Mouse (Mus musculus): ENCODE measurements at regions not wholly inside any gene's neighbourhood (a gene's known extent, or its start where the extent isn't known, plus 50 kb on each side); places are given as distances from the start of the nearest gene placed in this dataset.

GRCm38 (mm10) chr11:19253605-19254004, 234.8 kb upstream of the Meis1 start:
- no peak for DNase-seq (ENCODE audit: low read depth, low spot score)
- H3K27me3 ChIP-seq (ENCODE audit: control insufficient read depth, insufficient read depth, low read length, poor library complexity, severe bottlenecking), result no peaks in the 10 kb centered on the region
- H3K36me3 ChIP-seq (ENCODE audit: control insufficient read depth, insufficient read depth, low read length, poor library complexity, severe bottlenecking), result no peaks in the 10 kb centered on the region

GRCm38 (mm10) chr11:19254183-19254582, 235.4 kb upstream of the Meis1 start:
- H3K27me3 ChIP-seq (ENCODE audit: control insufficient read depth, insufficient read depth, low read length, poor library complexity, severe bottlenecking), result no peaks in the 10 kb centered on the region
- H3K36me3 ChIP-seq (ENCODE audit: control insufficient read depth, insufficient read depth, low read length, poor library complexity, severe bottlenecking), result no peaks in the 10 kb centered on the region
- DNase-seq (ENCODE audit: low read depth, low spot score), result no peak

DNA sequence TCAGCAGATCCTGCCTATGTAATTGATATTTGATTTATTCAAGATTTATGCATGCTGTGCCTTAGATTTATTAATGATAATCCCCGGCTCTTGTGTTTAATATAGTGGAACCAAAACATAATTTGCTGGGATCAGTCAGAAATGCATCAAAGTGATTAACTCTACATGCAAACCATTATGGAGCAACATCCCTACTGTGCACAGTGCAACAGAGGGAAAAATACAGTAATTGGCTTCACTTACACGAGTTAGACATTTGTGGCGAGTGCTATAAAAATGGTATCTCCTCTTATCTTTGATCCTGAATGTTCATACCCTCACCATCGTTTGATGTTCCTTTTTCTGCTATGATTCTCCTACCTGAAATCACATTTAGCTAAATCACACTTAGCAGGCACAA, 238.8 kb upstream of the Meis1 start:
- H3K36me3 ChIP-seq (ENCODE audit: control insufficient read depth, insufficient read depth, low read length, poor library complexity, severe bottlenecking), result no peaks in the 10 kb centered on the region
- no peak for DNase-seq (ENCODE audit: low read depth, low spot score)

DNA sequence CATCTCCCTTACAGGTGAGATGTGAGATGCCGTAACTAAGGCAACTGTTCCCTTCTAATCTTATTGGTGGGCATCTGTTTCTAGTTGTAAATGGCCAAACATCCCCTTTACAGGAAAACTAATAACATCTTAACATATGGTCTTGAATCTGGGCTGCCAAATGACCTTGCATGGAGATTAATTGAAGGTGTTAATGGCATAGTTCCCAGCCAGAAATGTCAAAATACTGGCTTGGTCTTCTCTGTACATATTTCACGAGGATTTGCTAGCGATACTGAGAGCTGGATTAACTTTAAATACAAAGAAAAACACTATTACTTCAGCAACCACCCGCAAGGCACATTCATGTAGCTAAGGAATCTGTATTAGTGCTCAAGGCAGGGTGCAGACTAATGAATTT, 244.0 kb upstream of the Meis1 start:
- Histone ChIP-seq H3K27me3 (ENCODE audit: control insufficient read depth, insufficient read depth, low read length, poor library complexity, severe bottlenecking) (no peaks in the 10 kb centered on the region), H3K36me3 (ENCODE audit: control insufficient read depth, insufficient read depth, low read length, poor library complexity, severe bottlenecking) (no peaks in the 10 kb centered on the region)
- no peak for DNase-seq (ENCODE audit: low read depth, low spot score)

More for the DNA sequence above, 238.8 kb upstream of the Meis1 start:
- H3K27me3 ChIP-seq (ENCODE audit: control insufficient read depth, insufficient read depth, low read length, poor library complexity, severe bottlenecking), result no peaks in the 10 kb centered on the region

GRCm38 (mm10) chr11:19264798-19265671, 246.2 kb upstream of the Meis1 start:
- Histone ChIP-seq H3K36me3 (ENCODE audit: control insufficient read depth, insufficient read depth, low read length, poor library complexity, severe bottlenecking) (no peaks in the 10 kb centered on the region), H3K27me3 (ENCODE audit: control insufficient read depth, insufficient read depth, low read length, poor library complexity, severe bottlenecking) (no peaks in the 10 kb centered on the region)
- DNase-seq (ENCODE audit: low read depth, low spot score), result no peak

GRCm38 (mm10) chr11:19265672-19265972, 246.8 kb upstream of the Meis1 start:
- DNase-seq (ENCODE audit: low read depth, low spot score), result no peak
- no peaks in the 10 kb centered on the region for H3K27me3 ChIP-seq (ENCODE audit: control insufficient read depth, insufficient read depth, low read length, poor library complexity, severe bottlenecking)

DNA sequence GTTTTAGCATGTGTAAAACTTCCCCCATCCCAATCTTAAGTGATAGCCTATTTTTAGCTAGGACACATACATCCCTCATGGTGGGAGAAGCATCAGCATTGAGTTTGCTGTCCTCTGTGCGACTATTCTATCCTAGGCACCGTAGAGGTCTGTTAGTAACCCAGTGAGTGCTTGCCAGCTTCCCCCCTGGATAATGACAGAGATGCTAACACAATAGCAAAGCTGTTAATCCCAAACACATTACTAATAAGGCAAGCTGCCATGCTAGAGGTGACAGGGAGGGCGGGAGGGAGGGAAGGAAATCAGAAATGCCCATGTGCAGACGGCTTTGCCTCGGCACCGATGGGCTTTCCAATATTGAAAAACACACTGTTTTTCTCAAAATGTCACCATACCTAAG, 272.2 kb upstream of the Meis1 start:
- no peaks in the 10 kb centered on the region for H3K27me3 ChIP-seq (ENCODE audit: control insufficient read depth, insufficient read depth, low read length, poor library complexity, severe bottlenecking)
- no peaks in the 10 kb centered on the region for H3K36me3 ChIP-seq (ENCODE audit: control insufficient read depth, insufficient read depth, low read length, poor library complexity, severe bottlenecking)
- no peak for DNase-seq (ENCODE audit: low read depth, low spot score)

More at GRCm38 (mm10) chr11:19265672-19265972, 246.8 kb upstream of the Meis1 start:
- H3K36me3 ChIP-seq (ENCODE audit: control insufficient read depth, insufficient read depth, low read length, poor library complexity, severe bottlenecking), result no peaks in the 10 kb centered on the region

DNA sequence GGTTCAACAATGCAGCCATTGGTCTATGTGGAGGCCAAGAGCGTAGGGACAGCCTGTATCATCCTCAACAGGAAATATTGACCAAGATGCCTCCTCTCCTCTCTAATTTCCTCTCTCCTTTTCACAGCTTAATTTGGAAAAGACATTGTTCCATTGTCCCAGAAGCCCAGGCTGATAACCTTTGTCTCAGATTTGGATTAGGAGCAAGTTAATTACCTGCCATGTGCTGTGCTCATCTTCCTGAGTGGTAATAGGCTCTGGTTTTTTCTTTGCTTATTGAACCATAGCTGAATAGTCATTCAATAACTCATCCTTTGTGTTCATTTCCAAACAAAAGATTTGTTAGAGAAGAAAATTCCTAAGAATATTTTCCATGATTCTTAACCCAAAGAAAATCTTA, 280.6 kb upstream of the Meis1 start:
- no peak for DNase-seq (ENCODE audit: low read depth, low spot score)
- Histone ChIP-seq H3K27me3 (ENCODE audit: control insufficient read depth, insufficient read depth, low read length, poor library complexity, severe bottlenecking) (no peaks in the 10 kb centered on the region), H3K36me3 (ENCODE audit: control insufficient read depth, insufficient read depth, low read length, poor library complexity, severe bottlenecking) (no peaks in the 10 kb centered on the region)

DNA sequence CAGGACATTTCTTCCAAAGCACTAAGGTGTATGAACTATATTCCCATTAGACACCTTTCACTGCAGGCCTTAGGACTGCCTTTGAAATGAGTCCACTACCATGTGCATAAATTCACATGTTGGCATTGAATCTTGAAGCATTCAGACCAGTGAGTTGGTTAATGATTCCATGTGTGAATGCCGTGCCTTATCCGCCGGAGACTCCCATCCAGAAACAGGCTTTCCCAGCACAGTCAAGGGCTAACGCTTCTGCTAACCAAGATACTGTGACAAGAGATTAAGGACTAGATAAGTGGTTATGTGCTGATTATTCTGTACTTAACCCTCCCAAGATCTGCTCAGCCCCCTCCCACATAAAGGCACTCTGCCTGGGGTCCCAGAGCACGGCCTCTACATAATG, 287.9 kb upstream of the Meis1 start:
- Histone ChIP-seq H3K36me3 (ENCODE audit: control insufficient read depth, insufficient read depth, low read length, poor library complexity, severe bottlenecking) (no peaks in the 10 kb centered on the region), H3K27me3 (ENCODE audit: control insufficient read depth, insufficient read depth, low read length, poor library complexity, severe bottlenecking) (no peaks in the 10 kb centered on the region)
- DNase-seq (ENCODE audit: low read depth, low spot score), result no peak

DNA sequence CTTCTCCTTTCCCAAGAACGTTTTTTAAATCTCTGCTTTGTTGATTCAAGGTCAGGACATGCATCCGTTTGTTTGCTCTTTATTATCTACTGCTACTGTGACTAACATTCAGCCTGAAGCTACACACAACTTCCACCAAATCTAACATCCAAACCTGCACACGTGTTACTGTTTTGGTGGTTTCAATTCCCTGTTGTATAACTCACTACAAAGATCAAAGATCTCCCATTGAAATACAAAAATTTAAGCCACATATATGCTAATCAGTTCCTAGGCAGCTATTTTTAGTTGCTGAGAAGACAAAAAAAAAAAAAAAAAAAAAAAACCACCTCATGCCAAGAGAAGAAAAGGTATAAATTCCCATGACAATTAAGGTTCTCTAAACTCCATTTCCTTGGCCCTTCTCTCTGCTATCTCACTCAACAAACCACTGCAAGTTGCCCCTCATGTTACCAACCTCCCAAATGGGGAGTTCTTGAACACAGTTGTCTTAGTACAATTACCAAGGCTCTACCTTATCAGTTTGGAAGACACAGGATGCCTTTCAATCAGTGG, 312.0 kb upstream of the Meis1 start:
- DNase-seq (ENCODE audit: low read depth, low spot score), result no peak
- Histone ChIP-seq H3K27me3 (ENCODE audit: control insufficient read depth, insufficient read depth, low read length, poor library complexity, severe bottlenecking) (no peaks in the 10 kb centered on the region), H3K36me3 (ENCODE audit: control insufficient read depth, insufficient read depth, low read length, poor library complexity, severe bottlenecking) (no peaks in the 10 kb centered on the region)

- DNase-seq (ENCODE audit: low read depth, low spot score), result no peak
- Histone ChIP-seq H3K27me3 (ENCODE audit: control insufficient read depth, insufficient read depth, low read length, poor library complexity, severe bottlenecking) (no peaks in the 10 kb centered on the region), H3K36me3 (ENCODE audit: control insufficient read depth, insufficient read depth, low read length, poor library complexity, severe bottlenecking) (no peaks in the 10 kb centered on the region)
Observed at GRCm38 (mm10) chr11:19332274-19332673, 313.5 kb upstream of the Meis1 start.

- DNase-seq (ENCODE audit: low read depth, low spot score), result no peak
- H3K27me3 ChIP-seq (ENCODE audit: control insufficient read depth, insufficient read depth, low read length, poor library complexity, severe bottlenecking), result no peaks in the 10 kb centered on the region
- no peaks in the 10 kb centered on the region for H3K36me3 ChIP-seq (ENCODE audit: control insufficient read depth, insufficient read depth, low read length, poor library complexity, severe bottlenecking)
Observed at GRCm38 (mm10) chr11:19332727-19333126, 313.9 kb upstream of the Meis1 start.

DNA sequence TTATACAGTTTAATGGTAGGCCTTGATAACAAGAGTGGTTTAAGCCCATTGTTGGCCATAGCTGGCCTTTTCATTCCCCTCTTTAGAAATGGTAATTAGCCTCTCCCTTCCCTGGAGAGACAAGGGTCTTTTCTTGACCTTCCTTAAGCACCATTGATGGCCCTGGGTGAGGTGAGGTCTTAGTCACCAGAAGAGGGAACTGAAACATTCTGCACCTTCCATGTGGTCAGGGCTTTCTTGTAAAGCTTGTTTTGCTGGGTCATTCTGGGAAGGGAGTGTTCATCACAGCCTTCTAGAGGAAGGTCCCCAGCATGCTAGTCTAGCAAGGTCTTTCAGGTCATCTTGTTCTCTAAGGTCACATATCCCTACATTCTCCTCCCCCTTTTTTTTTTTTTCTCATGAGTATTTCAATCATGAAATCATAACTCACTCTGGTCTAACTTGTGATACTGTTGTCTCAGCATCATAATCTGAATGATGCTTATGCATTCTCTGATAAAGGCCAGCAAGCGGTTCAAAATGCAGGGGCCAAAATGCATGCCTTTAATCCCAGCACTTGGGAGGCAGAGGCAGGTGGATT, 315.2 kb upstream of the Meis1 start:
- Histone ChIP-seq H3K27me3 (ENCODE audit: control insufficient read depth, insufficient read depth, low read length, poor library complexity, severe bottlenecking) (no peaks in the 10 kb centered on the region), H3K36me3 (ENCODE audit: control insufficient read depth, insufficient read depth, low read length, poor library complexity, severe bottlenecking) (no peaks in the 10 kb centered on the region)
- no peak for DNase-seq (ENCODE audit: low read depth, low spot score)

DNA sequence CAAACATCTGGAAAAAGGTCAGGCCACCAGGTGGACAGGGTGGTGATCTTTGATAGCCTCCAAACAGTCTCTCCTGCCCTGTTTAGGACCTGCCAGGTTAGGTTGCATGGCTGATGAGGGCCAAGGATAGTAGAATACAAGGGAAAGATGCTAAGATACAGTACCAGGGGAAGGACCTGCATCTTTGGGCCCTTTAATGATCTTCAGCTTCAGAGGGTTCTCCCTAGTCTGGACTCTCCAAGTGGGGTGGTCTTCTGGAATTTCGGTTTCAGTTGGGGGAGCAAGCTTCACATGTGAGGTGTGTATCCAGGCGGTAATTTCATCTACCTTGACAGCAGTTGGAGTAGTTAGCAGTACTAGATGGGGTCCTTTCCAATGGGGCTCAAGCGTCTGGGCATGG, 316.6 kb upstream of the Meis1 start:
- Histone ChIP-seq H3K36me3 (ENCODE audit: control insufficient read depth, insufficient read depth, low read length, poor library complexity, severe bottlenecking) (no peaks in the 10 kb centered on the region), H3K27me3 (ENCODE audit: control insufficient read depth, insufficient read depth, low read length, poor library complexity, severe bottlenecking) (no peaks in the 10 kb centered on the region)
- no peak for DNase-seq (ENCODE audit: low read depth, low spot score)

DNA sequence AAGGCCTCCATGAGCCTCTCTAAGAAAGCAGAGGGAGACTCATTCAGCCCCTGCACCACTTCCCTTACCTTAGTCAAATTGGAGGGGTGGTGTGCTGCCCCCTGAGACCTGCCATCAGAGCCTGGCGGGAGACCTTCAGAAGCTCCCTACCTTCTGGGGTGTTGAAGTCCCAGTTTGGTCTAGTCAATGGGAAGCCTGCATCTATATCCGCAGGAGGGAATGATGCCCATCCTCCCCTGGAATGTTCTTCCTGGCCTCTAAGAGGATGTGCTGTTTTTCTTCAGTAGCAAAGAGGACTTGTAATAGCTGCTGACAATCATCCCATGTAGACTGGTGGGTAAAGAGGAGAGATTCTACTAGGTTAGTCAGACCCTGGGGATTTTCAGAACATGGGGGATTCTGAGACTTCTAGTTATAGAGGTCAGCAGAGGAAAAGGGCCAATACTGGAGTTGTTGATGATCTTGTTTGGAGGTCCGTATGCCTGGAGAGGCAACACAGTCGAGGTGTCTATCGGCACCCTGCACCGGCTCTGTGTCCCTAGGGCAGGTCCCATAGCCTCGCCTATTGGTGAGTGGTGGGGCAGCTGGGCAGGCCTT, 321.0 kb upstream of the Meis1 start:
- no peak for DNase-seq (ENCODE audit: low read depth, low spot score)
- H3K36me3 ChIP-seq (ENCODE audit: control insufficient read depth, insufficient read depth, low read length, poor library complexity, severe bottlenecking), result no peaks in the 10 kb centered on the region

More for the DNA sequence above, 321.0 kb upstream of the Meis1 start:
- no peaks in the 10 kb centered on the region for H3K27me3 ChIP-seq (ENCODE audit: control insufficient read depth, insufficient read depth, low read length, poor library complexity, severe bottlenecking)

Data from splenic B cell, adult 2 months (primary cell).